Mouse (Mus musculus): ENCODE measurements around the gene Ace. TPM values are rescaled to one million over a fixed set of nuclear protein-coding genes. Genes with fewer than 3 reads are reported as not detected.
"Not testable (repeated sequence)": the region's sequence is repeated elsewhere in the genome, so short reads cannot be mapped to it uniquely, and the experiment has no call there.

Ace gene
- polyA plus RNA-seq, 1 experiment = 8.9 TPM

GRCm38 (mm10) chr11:106001718-106002117 is 34.0 kb downstream of the Ace start:
- TF ChIP-seq POLR2A (IDR thresholded peaks at IDR 0.05; ENCODE audit: borderline replicate concordance, extremely low read depth, insufficient read depth, insufficient read length, poor library complexity, severe bottlenecking) = no peak
- no peak for TF ChIP-seq CTCF (IDR thresholded peaks at IDR 0.05; ENCODE audit: borderline replicate concordance, extremely low read depth, insufficient read depth, insufficient read length)
- peak; percentile 48 for DNase-seq (ENCODE audit: low read depth)

- DNase-seq (ENCODE audit: low read depth) = no peak
- TF ChIP-seq POLR2A (IDR thresholded peaks at IDR 0.05; ENCODE audit: borderline replicate concordance, extremely low read depth, insufficient read depth, insufficient read length, poor library complexity, severe bottlenecking) (no peak), CTCF (IDR thresholded peaks at IDR 0.05; ENCODE audit: borderline replicate concordance, extremely low read depth, insufficient read depth, insufficient read length) (no peak)
Measured at GRCm38 (mm10) chr11:106004576-106004975, 36.8 kb downstream of the Ace start.

DNA sequence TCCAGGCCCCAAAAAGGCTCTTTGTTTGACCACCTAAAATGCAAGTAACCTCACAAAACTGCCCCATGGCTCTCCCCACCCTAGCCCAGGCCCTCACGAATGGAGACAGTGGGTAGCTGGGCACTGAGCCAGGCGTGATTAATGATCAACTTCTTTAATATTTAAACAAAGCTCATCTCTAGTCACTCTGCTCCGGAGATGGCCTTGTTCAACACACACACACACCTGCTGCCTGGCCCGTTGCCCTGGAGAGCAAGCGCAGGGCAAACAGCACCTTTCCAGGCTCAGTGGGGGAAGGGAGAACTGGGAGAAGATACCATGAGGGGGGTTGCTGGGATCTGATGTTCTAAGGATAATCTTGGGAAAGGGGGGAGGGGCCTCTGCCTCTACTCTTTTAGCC is 38.2 kb downstream of the Ace start:
- DNase-seq (ENCODE audit: low read depth) = peak; percentile 14
- TF ChIP-seq CTCF (IDR thresholded peaks at IDR 0.05; ENCODE audit: borderline replicate concordance, extremely low read depth, insufficient read depth, insufficient read length) (no peak), POLR2A (IDR thresholded peaks at IDR 0.05; ENCODE audit: borderline replicate concordance, extremely low read depth, insufficient read depth, insufficient read length, poor library complexity, severe bottlenecking) (no peak)

DNA sequence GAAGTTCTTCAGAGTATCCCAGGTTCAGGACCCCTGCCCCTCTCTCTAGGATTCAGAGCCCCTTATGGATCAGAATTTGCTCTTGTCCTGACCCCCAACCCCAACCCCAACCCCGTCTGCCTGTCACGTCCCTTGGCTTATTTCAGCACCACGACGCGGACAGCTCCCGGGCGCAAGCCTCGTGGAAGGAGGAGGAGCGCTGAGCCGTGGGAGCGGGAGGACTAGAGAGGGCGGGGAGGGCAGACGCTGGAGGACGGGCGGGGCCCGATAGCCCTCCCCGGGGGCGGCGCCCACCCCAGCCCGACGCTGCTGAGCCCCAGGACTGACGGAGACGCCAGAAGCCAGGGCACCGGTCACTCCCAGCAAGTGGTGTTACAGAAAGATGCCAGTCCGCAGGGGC is 40.1 kb downstream of the Ace start, which contains the start of gene Kcnh6:
Gene Kcnh6, plus strand, starts transcription at position 304 of the 400 bp plus-strand sequence.
- DNase-seq (ENCODE audit: low read depth) = peak; percentile 50
- TF ChIP-seq CTCF (IDR thresholded peaks at IDR 0.05; ENCODE audit: borderline replicate concordance, extremely low read depth, insufficient read depth, insufficient read length) = no peak
- TF ChIP-seq POLR2A (IDR thresholded peaks at IDR 0.05; ENCODE audit: borderline replicate concordance, extremely low read depth, insufficient read depth, insufficient read length, poor library complexity, severe bottlenecking) = no peak

DNA sequence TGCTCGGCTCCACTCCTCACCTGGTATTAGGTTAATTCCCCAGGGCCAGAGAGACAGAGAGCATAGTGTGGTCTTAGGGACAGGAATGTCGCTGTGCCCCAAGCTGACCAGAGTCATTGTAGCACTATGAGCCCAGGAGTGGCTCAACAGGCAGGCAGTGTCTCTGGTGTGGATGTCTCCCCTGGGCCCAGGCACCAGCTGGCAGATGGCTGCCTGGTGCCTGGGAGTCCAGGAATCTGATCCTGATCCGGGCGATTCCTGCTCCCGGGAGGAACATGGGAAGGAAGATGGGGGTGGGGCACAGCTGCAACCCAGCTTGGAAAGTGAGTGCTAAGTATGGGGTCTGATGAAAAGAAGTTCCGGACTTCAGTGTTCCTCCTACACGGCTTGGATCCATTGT is 45.0 kb downstream of the Ace start:
- DNase-seq (ENCODE audit: low read depth) = no peak
- no peak for TF ChIP-seq CTCF (IDR thresholded peaks at IDR 0.05; ENCODE audit: borderline replicate concordance, extremely low read depth, insufficient read depth, insufficient read length)
- TF ChIP-seq POLR2A (IDR thresholded peaks at IDR 0.05; ENCODE audit: borderline replicate concordance, extremely low read depth, insufficient read depth, insufficient read length, poor library complexity, severe bottlenecking) = no peak

DNA sequence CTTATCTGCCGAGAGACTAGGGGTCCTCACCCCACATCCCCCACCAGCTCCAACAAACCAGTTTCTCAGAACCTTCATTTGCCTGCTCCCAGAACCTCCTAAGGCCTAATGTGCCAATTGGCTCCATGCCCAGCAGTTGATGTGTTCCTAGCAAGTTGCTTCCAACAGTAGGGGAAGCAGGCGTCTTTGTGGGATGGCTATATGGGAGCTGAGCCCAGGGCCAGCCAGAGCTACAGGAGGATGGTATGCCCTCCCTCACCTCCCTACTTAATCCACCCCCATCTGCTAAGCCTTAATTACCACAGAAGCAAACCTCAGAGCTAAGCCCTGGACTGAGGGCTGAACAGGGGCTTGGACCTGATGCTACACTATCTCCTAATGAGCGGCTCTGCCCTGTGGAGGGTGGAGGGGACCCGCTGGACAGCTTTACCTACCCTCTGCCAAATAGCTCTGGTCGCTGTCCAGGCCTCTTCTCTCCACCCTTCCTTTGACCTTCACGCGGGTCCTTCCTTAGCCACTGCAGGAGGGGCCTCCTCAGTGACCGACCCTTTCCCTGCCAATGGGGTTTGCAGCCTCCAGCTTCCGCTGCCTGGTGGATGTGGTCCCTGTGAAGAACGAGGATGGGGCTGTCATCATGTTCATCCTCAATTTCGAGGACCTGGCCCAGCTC is 45.9 kb downstream of the Ace start:
- TF ChIP-seq CTCF (IDR thresholded peaks at IDR 0.05; ENCODE audit: borderline replicate concordance, extremely low read depth, insufficient read depth, insufficient read length) (no peak), POLR2A (IDR thresholded peaks at IDR 0.05; ENCODE audit: borderline replicate concordance, extremely low read depth, insufficient read depth, insufficient read length, poor library complexity, severe bottlenecking) (no peak)
- peak; percentile 83 for DNase-seq (ENCODE audit: low read depth)

GRCm38 (mm10) chr11:106016440-106016839 is 48.7 kb downstream of the Ace start:
- DNase-seq (ENCODE audit: low read depth) = no peak
- TF ChIP-seq CTCF (IDR thresholded peaks at IDR 0.05; ENCODE audit: borderline replicate concordance, extremely low read depth, insufficient read depth, insufficient read length) (no peak), POLR2A (IDR thresholded peaks at IDR 0.05; ENCODE audit: borderline replicate concordance, extremely low read depth, insufficient read depth, insufficient read length, poor library complexity, severe bottlenecking) (no peak)

- DNase-seq (ENCODE audit: low read depth) = peak; percentile 74
- no peak for TF ChIP-seq CTCF (IDR thresholded peaks at IDR 0.05; ENCODE audit: borderline replicate concordance, extremely low read depth, insufficient read depth, insufficient read length)
- no peak for TF ChIP-seq POLR2A (IDR thresholded peaks at IDR 0.05; ENCODE audit: borderline replicate concordance, extremely low read depth, insufficient read depth, insufficient read length, poor library complexity, severe bottlenecking)
Measured at GRCm38 (mm10) chr11:106020051-106020763, 52.5 kb downstream of the Ace start.

GRCm38 (mm10) chr11:106025774-106026173 is 58.0 kb downstream of the Ace start:
- no peak for DNase-seq (ENCODE audit: low read depth)
- TF ChIP-seq POLR2A (IDR thresholded peaks at IDR 0.05; ENCODE audit: borderline replicate concordance, extremely low read depth, insufficient read depth, insufficient read length, poor library complexity, severe bottlenecking) (no peak), CTCF (IDR thresholded peaks at IDR 0.05; ENCODE audit: borderline replicate concordance, extremely low read depth, insufficient read depth, insufficient read length) (no peak)

- peak; percentile 50 for DNase-seq (ENCODE audit: low read depth)
- TF ChIP-seq CTCF (IDR thresholded peaks at IDR 0.05; ENCODE audit: borderline replicate concordance, extremely low read depth, insufficient read depth, insufficient read length) = peak; percentile 72
- TF ChIP-seq POLR2A (IDR thresholded peaks at IDR 0.05; ENCODE audit: borderline replicate concordance, extremely low read depth, insufficient read depth, insufficient read length, poor library complexity, severe bottlenecking) = no peak
Measured at GRCm38 (mm10) chr11:106026465-106027151, 58.9 kb downstream of the Ace start.

- DNase-seq (ENCODE audit: low read depth) = no peak
- TF ChIP-seq CTCF (IDR thresholded peaks at IDR 0.05; ENCODE audit: borderline replicate concordance, extremely low read depth, insufficient read depth, insufficient read length) (no peak), POLR2A (IDR thresholded peaks at IDR 0.05; ENCODE audit: borderline replicate concordance, extremely low read depth, insufficient read depth, insufficient read length, poor library complexity, severe bottlenecking) (no peak)
Measured at GRCm38 (mm10) chr11:106027607-106028006, 59.9 kb downstream of the Ace start.

GRCm38 (mm10) chr11:106032074-106032473 is 64.3 kb downstream of the Ace start:
- not testable (repeated sequence) for DNase-seq (ENCODE audit: low read depth)
